Mouse (Mus musculus) limb, embryonic 15.5 days (tissue): Measurements from ENCODE around the gene Ctrb1. TPM values are rescaled to one million over a fixed set of nuclear protein-coding genes. Genes with fewer than 3 reads are reported as not detected.

ENCODE experiments used
- ATAC-seq: fragments of 200-750 bp; cut with Nextera tagmentation; 2 replicates; pipeline ENCODE4 v1.8.0; 2017; ENCODE audit warnings: low read depth, moderate TSS enrichment; ENCODE audit not compliant: insufficient number of reproducible peaks, low FRiP score, low TSS enrichment
- H3K27ac ChIP-seq: fragments of 300-500 bp; sonication (generic); 2 replicates; pipeline ENCODE4 v1.5.1; 2015; ENCODE audit warnings: moderate library complexity, mild to moderate bottlenecking, inconsistent platforms
- H3K27me3 ChIP-seq: fragments of 300-500 bp; sonication (generic); 2 replicates; pipeline ENCODE4 v1.6.1; 2015; ENCODE audit warnings: inconsistent platforms
- H3K36me3 ChIP-seq: fragments of 300-500 bp; sonication (generic); 2 replicates; pipeline ENCODE4 v1.6.1; 2015; ENCODE audit warnings: inconsistent platforms
- H3K4me1 ChIP-seq: fragments of 300-500 bp; sonication (generic); 2 replicates; pipeline ENCODE4 v1.6.1; 2015; ENCODE audit warnings: inconsistent platforms
- H3K4me2 ChIP-seq: fragments of 300-500 bp; sonication (generic); 2 replicates; pipeline ENCODE4 v1.6.1; 2015; ENCODE audit warnings: mild to moderate bottlenecking, inconsistent platforms
- H3K4me3 ChIP-seq: fragments of 300-500 bp; sonication (generic); 2 replicates; pipeline ENCODE4 v1.5.1; 2015; ENCODE audit warnings: mild to moderate bottlenecking, inconsistent platforms
- H3K9ac ChIP-seq: fragments of 300-500 bp; sonication (generic); 2 replicates; pipeline ENCODE4 v1.6.1; 2015; ENCODE audit warnings: inconsistent platforms
- H3K9me3 ChIP-seq: fragments of 300-500 bp; sonication (generic); 2 replicates; pipeline ENCODE4 v1.6.1; 2016; ENCODE audit warnings: inconsistent platforms
- WGBS: fragments of 180-500 bp; shearing (Covaris S2); methylation state at CpG from one replicate; pipeline ENCODE4 v1.1.7; 2015; 5-methylcytosine and 5-hydroxymethylcytosine counted together
- polyA plus RNA-seq: library from polyadenylated mRNA; unstranded; fragments of >200 nt; fragmentation: Nextera tagmentation; extraction: Ambion mirVana; gene quantifications from 2 replicates; pipeline ENCODE4 v1.2.1, GENCODE M21; 2015

The Ctrb1 gene
- polyA plus RNA-seq, 1 experiment from 2014 or later, result 0.28 TPM

- peaks cover 70% of the 10 kb centered on the region for H3K36me3 ChIP-seq
- no peak for ATAC-seq
Measured at GRCm38 (mm10) chr8:111715514-111715913, 24.7 kb upstream of the Ctrb1 start.

GRCm38 (mm10) chr8:111714295-111714694 lies 23.5 kb upstream of the Ctrb1 start:
- no peak overlapping the region for H3K4me3 ChIP-seq
- ATAC-seq, result no peak
- no peak overlapping the region for H3K4me2 ChIP-seq
- peaks cover 29% of the 10 kb centered on the region for H3K4me1 ChIP-seq
- H3K9ac ChIP-seq, result no peak overlapping the region
- WGBS, result 92% methylated on average over 12 of the region's 12 CpGs
- no peak overlapping the region for H3K27ac ChIP-seq
- peaks cover 67% of the 10 kb centered on the region for H3K36me3 ChIP-seq
- H3K9me3 ChIP-seq, result no peaks in the 10 kb centered on the region
- no peaks in the 10 kb centered on the region for H3K27me3 ChIP-seq

More at GRCm38 (mm10) chr8:111715514-111715913, 24.7 kb upstream of the Ctrb1 start:
- 84% methylated on average over 13 of the region's 13 CpGs for WGBS
- Histone ChIP-seq H3K9me3 (no peaks in the 10 kb centered on the region), H3K4me1 (peaks cover 31% of the 10 kb centered on the region), H3K9ac (no peak overlapping the region), H3K4me3 (no peak overlapping the region), H3K27me3 (no peaks in the 10 kb centered on the region), H3K27ac (0 out of 2 replicates have a peak overlapping the region, but pooled peaks have one; percentile 35), H3K4me2 (no peak overlapping the region)

GRCm38 (mm10) chr8:111713817-111714216 lies 23.0 kb upstream of the Ctrb1 start:
- 93% methylated on average over 25 of the region's 25 CpGs for WGBS
- Histone ChIP-seq H3K4me3 (no peak overlapping the region), H3K27me3 (no peaks in the 10 kb centered on the region), H3K36me3 (peaks cover 66% of the 10 kb centered on the region), H3K4me1 (peaks cover 26% of the 10 kb centered on the region), H3K4me2 (no peak overlapping the region), H3K9ac (no peak overlapping the region), H3K27ac (no peak overlapping the region), H3K9me3 (no peaks in the 10 kb centered on the region)
- ATAC-seq, result no peak

- ATAC-seq, result no peak
- Histone ChIP-seq H3K27ac (no peak overlapping the region), H3K9me3 (no peaks in the 10 kb centered on the region), H3K9ac (no peak overlapping the region), H3K4me3 (no peak overlapping the region), H3K4me2 (no peak overlapping the region), H3K4me1 (peaks cover 27% of the 10 kb centered on the region), H3K36me3 (peaks cover 67% of the 10 kb centered on the region), H3K27me3 (no peaks in the 10 kb centered on the region)
- 88% methylated on average over 11 of the region's 11 CpGs for WGBS
Measured at GRCm38 (mm10) chr8:111713291-111713690, 22.5 kb upstream of the Ctrb1 start.

GRCm38 (mm10) chr8:111712588-111712987 lies 21.8 kb upstream of the Ctrb1 start:
- peaks cover 20% of the 10 kb centered on the region for H3K4me1 ChIP-seq
- no peak overlapping the region for H3K4me3 ChIP-seq
- H3K9me3 ChIP-seq, result no peaks in the 10 kb centered on the region
- H3K27me3 ChIP-seq, result no peaks in the 10 kb centered on the region
- no peak for ATAC-seq
- WGBS, result 64% methylated on average over 6 of the region's 6 CpGs
- H3K4me2 ChIP-seq, result no peak overlapping the region
- no peak overlapping the region for H3K9ac ChIP-seq
- H3K36me3 ChIP-seq, result peaks cover 72% of the 10 kb centered on the region
- no peak overlapping the region for H3K27ac ChIP-seq

- no peak overlapping the region for H3K9ac ChIP-seq
- H3K4me2 ChIP-seq, result no peak overlapping the region
- 44% methylated on average over 9 of the region's 9 CpGs for WGBS
- H3K4me3 ChIP-seq, result no peak overlapping the region
- no peaks in the 10 kb centered on the region for H3K27me3 ChIP-seq
- H3K36me3 ChIP-seq, result peaks cover 72% of the 10 kb centered on the region
- H3K9me3 ChIP-seq, result no peaks in the 10 kb centered on the region
- no peak for ATAC-seq
- peaks cover 15% of the 10 kb centered on the region for H3K4me1 ChIP-seq
- no peak overlapping the region for H3K27ac ChIP-seq
Measured at GRCm38 (mm10) chr8:111712135-111712534, 21.3 kb upstream of the Ctrb1 start.

- 92% methylated on average over 20 of the region's 20 CpGs for WGBS
- peaks cover 3% of the 10 kb centered on the region for H3K4me1 ChIP-seq
- no peaks in the 10 kb centered on the region for H3K9me3 ChIP-seq
- H3K9ac ChIP-seq, result no peak overlapping the region
- no peak for ATAC-seq
- no peak overlapping the region for H3K4me2 ChIP-seq
- H3K4me3 ChIP-seq, result no peak overlapping the region
- no peak overlapping the region for H3K27ac ChIP-seq
- H3K27me3 ChIP-seq, result no peaks in the 10 kb centered on the region
- peaks cover 72% of the 10 kb centered on the region for H3K36me3 ChIP-seq
Measured at GRCm38 (mm10) chr8:111710777-111711485, 20.1 kb upstream of the Ctrb1 start.

GRCm38 (mm10) chr8:111709223-111709622 lies 18.4 kb upstream of the Ctrb1 start:
- H3K27ac ChIP-seq, result no peak overlapping the region
- no peak overlapping the region for H3K4me3 ChIP-seq
- no peak for ATAC-seq
- H3K9ac ChIP-seq, result no peak overlapping the region
- 80% methylated on average over 1 of the region's 1 CpGs for WGBS
- no peaks in the 10 kb centered on the region for H3K9me3 ChIP-seq
- peaks cover 3% of the 10 kb centered on the region; the same call in 1 of the 2 replicates for H3K4me1 ChIP-seq
- H3K36me3 ChIP-seq, result peaks cover 56% of the 10 kb centered on the region
- H3K27me3 ChIP-seq, result no peaks in the 10 kb centered on the region
- no peak overlapping the region for H3K4me2 ChIP-seq

- Histone ChIP-seq H3K4me3 (no peak overlapping the region), H3K27ac (no peak overlapping the region), H3K9me3 (no peaks in the 10 kb centered on the region), H3K4me2 (no peak overlapping the region), H3K9ac (no peak overlapping the region), H3K36me3 (peaks cover 47% of the 10 kb centered on the region), H3K27me3 (no peaks in the 10 kb centered on the region), H3K4me1 (peaks cover 3% of the 10 kb centered on the region; the same call in 1 of the 2 replicates)
- ATAC-seq, result no peak
- 69% methylated on average over 6 of the region's 6 CpGs for WGBS
Measured at GRCm38 (mm10) chr8:111708265-111708664, 17.5 kb upstream of the Ctrb1 start.

GRCm38 (mm10) chr8:111705699-111706098 lies 14.9 kb upstream of the Ctrb1 start:
- H3K4me1 ChIP-seq, result peaks cover 3% of the 10 kb centered on the region; the same call in 1 of the 2 replicates
- H3K9ac ChIP-seq, result no peak overlapping the region
- H3K36me3 ChIP-seq, result peaks cover 22% of the 10 kb centered on the region
- H3K27me3 ChIP-seq, result no peaks in the 10 kb centered on the region
- H3K27ac ChIP-seq, result peak overlapping the region; percentile 47; the same call in 1 of the 2 replicates
- H3K4me2 ChIP-seq, result no peak overlapping the region
- ATAC-seq, result no peak
- no peaks in the 10 kb centered on the region for H3K9me3 ChIP-seq
- WGBS, result 58% methylated on average over 5 of the region's 5 CpGs
- H3K4me3 ChIP-seq, result no peak overlapping the region

GRCm38 (mm10) chr8:111705222-111705621 lies 14.4 kb upstream of the Ctrb1 start:
- 58% methylated on average over 3 of the region's 3 CpGs for WGBS
- H3K9ac ChIP-seq, result no peak overlapping the region
- ATAC-seq, result no peak

GRCm38 (mm10) chr8:111704585-111704984 lies 13.8 kb upstream of the Ctrb1 start:
- Histone ChIP-seq H3K27me3 (no peaks in the 10 kb centered on the region), H3K4me2 (no peak overlapping the region), H3K4me3 (no peak overlapping the region), H3K36me3 (peaks cover 11% of the 10 kb centered on the region; the same call in 1 of the 2 replicates), H3K27ac (no peak overlapping the region), H3K9me3 (no peaks in the 10 kb centered on the region), H3K9ac (no peak overlapping the region), H3K4me1 (peaks cover 3% of the 10 kb centered on the region; the same call in 1 of the 2 replicates)
- ATAC-seq, result no peak
- 88% methylated on average over 12 of the region's 12 CpGs for WGBS

More at GRCm38 (mm10) chr8:111705222-111705621, 14.4 kb upstream of the Ctrb1 start:
- Histone ChIP-seq H3K4me3 (no peak overlapping the region), H3K36me3 (peaks cover 17% of the 10 kb centered on the region), H3K27ac (no peak overlapping the region), H3K9me3 (no peaks in the 10 kb centered on the region), H3K4me2 (no peak overlapping the region), H3K27me3 (no peaks in the 10 kb centered on the region), H3K4me1 (peaks cover 3% of the 10 kb centered on the region; the same call in 1 of the 2 replicates)
